Mouse (Mus musculus): ENCODE measurements around the gene Vmn1r138.
"Not testable (repeated sequence)": the region's sequence is repeated elsewhere in the genome, so short reads cannot be mapped to it uniquely, and the experiment has no call there.

Vmn1r138 gene

GRCm38 (mm10) chr7:22028797-22029196 is at the start of gene Vmn1r138:
TSS of gene Vmn1r138 (minus strand) at chr7:22028897.
- ATAC-seq (ENCODE audit: low TSS enrichment) = not testable (repeated sequence)

GRCm38 (mm10) chr7:22068757-22069156 is 40.1 kb upstream of the Vmn1r138 start, which contains the start of gene Vmn1r139:
TSS of gene Vmn1r139 (plus strand) at chr7:22069057.
- not testable (repeated sequence) for ATAC-seq (ENCODE audit: low TSS enrichment)

DNA sequence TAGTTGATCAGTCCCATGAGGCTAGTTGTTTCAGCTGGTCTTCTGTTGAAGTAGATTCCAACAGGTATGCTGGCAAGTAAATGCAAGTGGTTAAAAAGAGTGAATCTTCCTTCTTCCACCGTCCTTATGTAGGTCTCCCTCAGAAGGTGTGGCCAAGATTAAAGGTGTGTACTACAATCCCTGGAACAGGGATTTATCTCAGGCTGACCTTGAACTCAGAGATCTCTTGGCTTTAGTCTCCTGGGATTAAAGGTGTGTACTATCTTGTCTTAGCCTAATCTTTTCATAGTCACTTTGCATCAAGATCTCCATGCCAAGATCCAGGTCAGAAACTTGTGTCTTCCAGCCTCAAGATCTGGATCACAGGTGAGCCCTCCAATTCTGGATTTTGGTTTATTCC is 27.5 kb upstream of the Vmn1r138 start, which contains the start of gene Gm6176:
Gene Gm6176, minus strand, starts transcription at position 101 of the 400 bp plus-strand sequence.
- ATAC-seq (ENCODE audit: low TSS enrichment) = not testable (repeated sequence)

GRCm38 (mm10) chr7:21994287-21994686 is 34.4 kb downstream of the Vmn1r138 start, which contains the start of gene Vmn1r137:
TSS of gene Vmn1r137 (plus strand) at chr7:21994587.
- ATAC-seq (ENCODE audit: low TSS enrichment) = not testable (repeated sequence)

Measured in frontal cortex, adult (tissue).